Mouse (Mus musculus): ENCODE data around the gene Kcnip1. TPM values are rescaled to one million over a fixed set of nuclear protein-coding genes. Genes with fewer than 3 reads are reported as not detected.

The Kcnip1 gene
- polyA plus RNA-seq, 1 experiment: not detected

DNA sequence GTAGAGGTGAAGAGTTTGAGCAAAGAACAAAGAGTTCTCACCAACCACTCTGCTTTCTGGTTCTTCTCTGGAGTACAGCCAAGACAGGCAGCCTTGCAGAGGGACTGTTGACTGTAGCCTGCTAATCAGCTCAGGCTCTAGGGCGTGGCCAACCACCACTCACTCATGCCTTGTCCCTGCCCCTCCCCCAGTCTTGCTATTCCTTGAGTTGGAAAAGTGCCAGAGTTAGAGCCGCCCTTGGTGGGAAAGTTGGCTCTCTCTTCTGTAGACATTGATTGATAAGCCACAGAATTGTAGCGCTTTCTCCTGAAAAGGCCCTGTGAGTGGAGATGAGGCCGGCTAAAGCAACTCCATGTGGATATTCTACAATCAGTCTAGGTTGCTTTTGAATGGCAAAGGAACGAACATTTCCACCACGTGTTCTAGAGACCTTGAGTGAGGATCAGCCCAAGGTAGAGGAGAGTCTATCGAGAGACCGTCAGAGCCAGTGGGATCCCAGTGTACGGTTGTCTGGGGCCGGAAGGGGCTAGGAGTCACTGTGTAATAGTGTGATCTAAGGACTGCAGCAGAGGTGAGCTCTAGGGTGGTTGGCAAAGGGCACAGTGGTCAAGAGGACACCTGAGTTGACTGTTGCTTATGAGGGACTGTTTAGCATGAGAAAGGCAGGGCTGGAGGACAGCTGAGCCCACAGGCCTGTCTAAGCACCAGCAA lies 119.7 kb downstream of the Kcnip1 start:
- TF ChIP-seq GATA1 (IDR thresholded peaks at IDR 0.05; ENCODE audit: low read length) (no peak), TAL1 (IDR thresholded peaks at IDR 0.05; ENCODE audit: low read length) (no peak)
- Histone ChIP-seq H3K36me3 (ENCODE audit: control insufficient read depth) (no peaks in the 10 kb centered on the region), H3K4me1 (ENCODE audit: control insufficient read depth) (peaks cover 25% of the 10 kb centered on the region), H3K27me3 (ENCODE audit: control insufficient read depth) (no peaks in the 10 kb centered on the region), H3K9me3 (ENCODE audit: control insufficient read depth, low read length) (no peaks in the 10 kb centered on the region), H3K4me3 (replicated peaks) (no peak overlapping the region)

DNA sequence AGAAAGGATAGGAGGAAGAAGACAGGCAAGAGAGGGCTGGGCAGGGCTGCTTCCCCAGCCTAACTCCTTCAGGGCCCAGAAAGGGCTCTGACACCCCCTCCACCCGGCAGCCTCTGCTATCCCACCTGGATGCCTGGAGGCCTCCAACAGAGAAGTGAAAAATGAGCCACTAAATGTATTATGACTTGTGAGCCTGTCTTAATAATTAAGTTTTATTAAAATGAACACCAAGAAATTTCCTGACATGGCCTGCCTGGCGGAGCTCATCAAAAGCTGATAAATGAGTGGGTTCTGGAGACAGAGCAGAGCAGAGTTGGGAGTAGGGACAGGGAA lies 120.3 kb downstream of the Kcnip1 start:
- Histone ChIP-seq H3K4me1 (ENCODE audit: control insufficient read depth) (peaks cover 25% of the 10 kb centered on the region), H3K9me3 (ENCODE audit: control insufficient read depth, low read length) (no peaks in the 10 kb centered on the region), H3K36me3 (ENCODE audit: control insufficient read depth) (no peaks in the 10 kb centered on the region), H3K4me3 (replicated peaks) (no peak overlapping the region), H3K27me3 (ENCODE audit: control insufficient read depth) (no peaks in the 10 kb centered on the region)
- TF ChIP-seq TAL1 (IDR thresholded peaks at IDR 0.05; ENCODE audit: low read length): no peak
- no peak for TF ChIP-seq GATA1 (IDR thresholded peaks at IDR 0.05; ENCODE audit: low read length)

DNA sequence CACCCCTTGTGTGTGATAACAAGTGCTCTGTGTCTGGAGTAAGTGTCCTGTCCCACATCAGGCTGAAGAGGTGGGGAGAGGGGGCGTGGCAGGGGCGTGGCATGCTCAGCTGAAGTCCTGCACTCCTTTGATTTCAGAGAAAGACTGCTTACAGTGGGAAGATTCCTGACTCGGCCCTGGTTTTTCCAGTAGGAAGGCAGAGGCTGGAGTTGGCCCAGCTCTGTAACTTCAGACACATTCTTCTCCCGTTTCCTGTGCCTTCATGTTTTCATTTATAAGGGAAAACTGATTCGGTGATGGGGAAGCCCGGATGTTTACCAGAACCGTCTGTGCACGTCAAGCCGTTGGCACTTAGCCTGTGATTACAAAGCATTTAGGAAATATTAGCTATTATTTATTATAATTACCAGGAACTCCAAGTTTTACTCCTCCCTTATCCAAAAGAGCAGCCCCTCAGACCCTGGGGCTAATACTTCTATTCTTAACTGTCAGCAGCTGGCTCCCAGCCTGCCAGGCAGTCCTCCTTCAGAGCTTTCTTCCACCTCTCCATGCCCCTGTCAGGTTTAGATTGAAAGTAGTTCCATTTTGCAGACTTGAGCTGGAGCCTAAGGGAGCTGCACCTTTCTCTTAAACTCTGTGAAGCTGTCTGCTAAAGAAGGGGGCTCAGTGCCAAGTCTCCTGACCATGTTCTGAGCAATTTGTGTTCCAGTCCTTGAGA lies 120.8 kb downstream of the Kcnip1 start:
- H3K9me3 ChIP-seq (ENCODE audit: control insufficient read depth, low read length): no peaks in the 10 kb centered on the region
- no peaks in the 10 kb centered on the region for H3K27me3 ChIP-seq (ENCODE audit: control insufficient read depth)
- TF ChIP-seq GATA1 (IDR thresholded peaks at IDR 0.05; ENCODE audit: low read length): no peak
- TF ChIP-seq TAL1 (IDR thresholded peaks at IDR 0.05; ENCODE audit: low read length): no peak
- peaks cover 25% of the 10 kb centered on the region for H3K4me1 ChIP-seq (ENCODE audit: control insufficient read depth)
- H3K36me3 ChIP-seq (ENCODE audit: control insufficient read depth): no peaks in the 10 kb centered on the region
- no peak overlapping the region for H3K4me3 ChIP-seq (replicated peaks)

DNA sequence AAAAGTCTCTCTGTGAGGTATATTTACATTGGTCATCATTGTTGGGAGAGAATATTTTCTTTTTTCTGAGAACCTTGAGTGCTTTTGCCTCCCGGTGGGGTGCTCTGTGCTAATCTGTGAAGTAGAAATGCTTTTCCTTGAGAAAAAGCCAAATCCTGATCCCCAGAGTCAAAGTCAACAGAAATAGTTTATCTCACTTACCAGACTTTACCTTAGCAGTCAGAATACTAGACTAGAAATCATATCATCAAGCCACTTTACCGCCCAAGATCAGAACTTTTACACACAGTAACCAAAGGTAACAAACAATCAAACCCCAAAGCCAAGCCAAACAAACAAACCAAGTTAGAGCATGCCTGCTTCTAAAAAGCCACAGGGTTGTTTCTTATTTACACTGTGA lies 122.7 kb downstream of the Kcnip1 start:
- no peaks in the 10 kb centered on the region for H3K27me3 ChIP-seq (ENCODE audit: control insufficient read depth)
- no peak overlapping the region for H3K4me3 ChIP-seq (replicated peaks)
- no peaks in the 10 kb centered on the region for H3K9me3 ChIP-seq (ENCODE audit: control insufficient read depth, low read length)
- H3K36me3 ChIP-seq (ENCODE audit: control insufficient read depth): no peaks in the 10 kb centered on the region
- no peak for TF ChIP-seq TAL1 (IDR thresholded peaks at IDR 0.05; ENCODE audit: low read length)
- TF ChIP-seq GATA1 (IDR thresholded peaks at IDR 0.05; ENCODE audit: low read length): no peak
- peaks cover 25% of the 10 kb centered on the region for H3K4me1 ChIP-seq (ENCODE audit: control insufficient read depth)

DNA sequence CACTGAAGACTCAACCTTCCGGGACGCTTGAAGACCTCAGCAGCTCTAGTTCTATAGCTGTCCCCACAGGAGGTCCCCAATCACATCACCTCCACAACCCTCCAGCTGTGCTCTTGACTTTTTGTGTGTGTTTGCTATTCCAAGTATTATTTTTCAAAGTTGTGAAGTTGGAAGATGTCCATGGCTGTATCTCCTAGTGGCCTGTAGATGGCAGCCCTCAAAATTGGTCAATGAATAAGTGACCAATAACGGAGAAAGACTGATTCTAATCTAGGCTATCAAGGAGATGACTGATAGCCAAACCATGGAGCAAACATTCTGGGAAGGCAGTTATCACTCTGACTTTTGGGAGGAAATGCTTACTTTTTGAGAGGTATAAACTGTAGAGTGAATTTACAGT lies 123.4 kb downstream of the Kcnip1 start:
- Histone ChIP-seq H3K9me3 (ENCODE audit: control insufficient read depth, low read length) (no peaks in the 10 kb centered on the region), H3K27me3 (ENCODE audit: control insufficient read depth) (no peaks in the 10 kb centered on the region), H3K4me1 (ENCODE audit: control insufficient read depth) (peaks cover 25% of the 10 kb centered on the region), H3K36me3 (ENCODE audit: control insufficient read depth) (no peaks in the 10 kb centered on the region), H3K4me3 (replicated peaks) (no peak overlapping the region)
- TF ChIP-seq TAL1 (IDR thresholded peaks at IDR 0.05; ENCODE audit: low read length) (no peak), GATA1 (IDR thresholded peaks at IDR 0.05; ENCODE audit: low read length) (no peak)

DNA sequence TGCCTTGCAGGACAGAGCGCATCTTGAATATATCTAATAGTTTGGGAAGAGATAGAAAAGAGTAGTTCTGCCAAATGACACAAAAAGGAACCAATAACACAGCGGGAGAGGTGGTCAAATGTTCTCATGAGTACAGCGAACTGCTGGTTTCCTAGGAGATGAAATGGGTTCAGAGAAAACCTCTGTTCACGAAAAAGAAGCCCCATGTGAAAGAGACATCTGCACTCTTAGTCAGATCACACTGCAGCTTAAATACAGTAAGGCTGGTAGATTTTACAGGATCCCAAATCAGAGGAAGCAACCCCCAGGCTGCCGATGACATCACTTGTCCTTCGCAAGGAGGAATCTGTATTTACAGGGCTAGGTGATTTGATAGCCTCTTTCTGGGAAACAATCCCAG lies 126.2 kb downstream of the Kcnip1 start:
- TF ChIP-seq TAL1 (IDR thresholded peaks at IDR 0.05; ENCODE audit: low read length): no peak
- TF ChIP-seq GATA1 (IDR thresholded peaks at IDR 0.05; ENCODE audit: low read length): no peak
- peaks cover 11% of the 10 kb centered on the region for H3K4me1 ChIP-seq (ENCODE audit: control insufficient read depth)
- H3K36me3 ChIP-seq (ENCODE audit: control insufficient read depth): no peaks in the 10 kb centered on the region
- no peaks in the 10 kb centered on the region for H3K27me3 ChIP-seq (ENCODE audit: control insufficient read depth)
- peaks cover 2% of the 10 kb centered on the region; the same call in 1 of the 2 replicates for H3K9me3 ChIP-seq (ENCODE audit: control insufficient read depth, low read length)
- H3K4me3 ChIP-seq (replicated peaks): no peak overlapping the region

DNA sequence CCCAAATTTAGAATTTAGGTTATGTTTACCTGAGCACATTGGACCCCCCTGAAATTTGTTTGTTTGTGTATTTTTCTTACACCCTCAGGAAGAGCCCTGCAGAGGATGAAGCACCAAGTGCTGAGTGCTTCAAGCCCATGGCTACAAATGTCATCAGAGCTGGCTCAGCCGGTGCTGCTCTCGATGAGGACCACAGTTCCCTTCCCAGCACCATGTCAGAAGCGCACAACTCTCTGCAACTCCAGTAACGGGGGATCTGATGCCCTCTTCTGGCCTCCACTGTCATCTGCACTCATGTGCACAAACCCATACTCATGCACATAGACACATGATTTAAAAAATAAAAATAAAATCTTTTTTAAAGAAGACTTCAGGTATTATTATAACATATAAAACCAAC lies 128.7 kb downstream of the Kcnip1 start:
- Histone ChIP-seq H3K4me3 (replicated peaks) (no peak overlapping the region), H3K4me1 (ENCODE audit: control insufficient read depth) (peaks cover 12% of the 10 kb centered on the region), H3K36me3 (ENCODE audit: control insufficient read depth) (no peaks in the 10 kb centered on the region), H3K27me3 (ENCODE audit: control insufficient read depth) (no peaks in the 10 kb centered on the region), H3K9me3 (ENCODE audit: control insufficient read depth, low read length) (peaks cover 2% of the 10 kb centered on the region; the same call in 1 of the 2 replicates)
- no peak for TF ChIP-seq TAL1 (IDR thresholded peaks at IDR 0.05; ENCODE audit: low read length)
- TF ChIP-seq GATA1 (IDR thresholded peaks at IDR 0.05; ENCODE audit: low read length): no peak

DNA sequence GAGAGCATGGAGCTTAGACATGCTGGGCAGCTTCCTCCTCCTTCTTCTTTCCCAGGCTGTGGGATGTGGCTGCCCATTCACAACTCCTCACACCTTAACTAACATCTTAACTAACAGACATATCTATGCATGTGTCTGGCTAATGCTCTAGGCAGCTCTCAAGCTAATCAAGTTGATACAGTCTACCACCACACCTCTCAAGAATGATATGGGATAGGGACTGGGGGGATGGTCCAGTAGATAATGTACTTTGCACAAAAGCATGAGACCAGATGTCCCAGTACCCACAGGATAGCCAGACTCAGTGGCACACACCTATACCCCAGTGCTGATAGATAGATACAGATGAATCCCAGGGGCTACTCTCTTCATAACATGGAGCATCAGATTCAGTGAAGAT lies 131.1 kb downstream of the Kcnip1 start:
- H3K4me3 ChIP-seq (replicated peaks): no peak overlapping the region
- H3K4me1 ChIP-seq (ENCODE audit: control insufficient read depth): peaks cover 12% of the 10 kb centered on the region
- H3K27me3 ChIP-seq (ENCODE audit: control insufficient read depth): no peaks in the 10 kb centered on the region
- no peak for TF ChIP-seq TAL1 (IDR thresholded peaks at IDR 0.05; ENCODE audit: low read length)
- no peak for TF ChIP-seq GATA1 (IDR thresholded peaks at IDR 0.05; ENCODE audit: low read length)
- H3K36me3 ChIP-seq (ENCODE audit: control insufficient read depth): no peaks in the 10 kb centered on the region
- H3K9me3 ChIP-seq (ENCODE audit: control insufficient read depth, low read length): peaks cover 2% of the 10 kb centered on the region; the same call in 1 of the 2 replicates

DNA sequence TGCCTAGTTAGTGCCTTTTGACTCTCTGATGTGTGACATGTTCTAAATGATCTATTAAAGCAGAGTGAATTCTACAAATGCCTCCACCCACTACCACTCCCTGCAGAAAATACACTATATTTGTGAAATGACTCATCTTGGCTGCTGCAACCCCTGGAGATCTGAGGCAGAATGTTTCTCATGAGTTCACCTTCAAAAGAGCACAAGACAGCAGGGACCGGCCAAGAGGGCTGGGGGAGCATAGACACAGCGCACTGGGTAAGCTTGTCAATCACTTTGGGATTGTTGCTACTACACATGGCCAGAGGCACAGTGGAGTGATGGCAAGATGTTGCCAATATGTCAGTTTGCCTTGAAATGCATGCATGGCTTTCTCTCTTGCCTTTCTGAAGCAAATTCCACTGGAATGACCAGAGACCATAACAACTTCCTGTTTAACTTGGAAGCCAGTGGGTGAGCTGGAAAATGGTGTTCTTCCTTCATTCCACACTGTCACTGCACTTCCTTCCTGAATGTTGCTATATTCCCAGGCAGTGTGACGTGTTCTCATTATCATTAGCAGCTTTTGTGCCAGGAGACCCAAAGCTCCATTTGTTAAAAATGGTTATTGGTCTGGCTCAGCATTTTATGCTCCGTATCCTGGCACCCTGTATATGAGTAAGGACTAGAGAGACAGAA lies 131.9 kb downstream of the Kcnip1 start:
- Histone ChIP-seq H3K4me1 (ENCODE audit: control insufficient read depth) (peaks cover 12% of the 10 kb centered on the region), H3K9me3 (ENCODE audit: control insufficient read depth, low read length) (peaks cover 2% of the 10 kb centered on the region; the same call in 1 of the 2 replicates), H3K4me3 (replicated peaks) (no peak overlapping the region), H3K27me3 (ENCODE audit: control insufficient read depth) (no peaks in the 10 kb centered on the region), H3K36me3 (ENCODE audit: control insufficient read depth) (no peaks in the 10 kb centered on the region)
- TF ChIP-seq GATA1 (IDR thresholded peaks at IDR 0.05; ENCODE audit: low read length) (no peak), TAL1 (IDR thresholded peaks at IDR 0.05; ENCODE audit: low read length) (no peak)
